Comparison of ENCODE assay signal across 9 mouse cellular contexts in the genomic region with DNA sequence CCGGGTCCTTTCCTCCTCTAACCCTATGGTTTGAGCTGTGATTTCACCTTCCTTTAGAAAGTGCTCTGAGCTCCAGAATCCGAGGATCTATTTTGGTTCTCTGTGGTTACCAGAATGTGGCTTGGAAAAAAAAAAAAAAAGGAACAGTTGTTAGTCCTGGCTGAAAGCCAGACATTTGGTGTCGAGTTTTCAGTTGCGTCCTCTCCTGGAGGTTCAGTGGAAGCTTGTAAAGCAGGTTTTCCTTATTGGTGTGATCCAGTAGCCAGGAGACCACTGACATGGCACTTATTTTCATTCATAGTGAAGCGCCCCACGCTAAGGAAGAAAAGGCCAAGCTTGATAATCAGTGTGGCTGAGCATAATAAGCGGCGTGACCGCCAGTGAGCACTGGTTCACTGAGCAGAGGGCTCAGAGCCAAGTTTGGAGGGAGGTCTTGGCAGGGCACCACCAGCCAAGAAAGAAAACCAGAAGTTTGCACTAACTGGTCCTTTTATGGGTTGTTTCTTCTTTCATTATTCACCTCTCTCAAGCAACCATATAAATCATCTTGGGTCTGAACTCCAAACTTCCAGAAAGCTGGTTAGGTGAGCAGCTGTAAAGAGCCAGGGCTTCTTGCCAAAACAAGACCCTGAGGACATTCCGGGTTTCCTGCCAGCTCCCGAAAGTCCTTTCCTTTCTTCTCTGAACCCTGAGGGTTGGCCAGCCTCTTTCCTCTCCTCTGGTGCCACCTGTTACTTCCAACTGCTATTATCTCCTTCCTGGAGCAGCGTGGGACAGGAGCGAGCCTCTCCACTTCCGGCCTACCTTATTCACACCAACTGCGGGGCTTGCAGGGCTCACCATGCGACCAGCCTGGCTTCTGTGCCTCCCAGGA.
DNase-seq lines count a peak whose midpoint lies in the region; ATAC-seq and TF ChIP-seq lines count a peak whose summit lies in the region.
"Had no signal": no experiment of that assay in that cellular context is flagged by ENCODE, and none has a peak within 500 bp of the region (broad histone marks: within the 10 kb centered on the region; RNA-seq: fewer than 3 reads in every experiment).

No protein-coding gene starts in this region.

- TF ChIP-seq POLR2A in myocyte (IDR thresholded peaks at IDR 0.05; ENCODE audit: insufficient read length, low read depth) = no peak

- intact Hi-C loops in left cerebral cortex, postnatal 14 days (cut with DNase I) = no loop called here

- peak overlapping the region; percentile 40 for H3K4me2 ChIP-seq in embryonic facial prominence, embryonic 14.5 days (ENCODE audit: low read depth, low read length)
- H3K4me2 ChIP-seq in myocyte (ENCODE audit: low read depth) = peak overlapping the region; percentile 95

- no peaks in the 10 kb centered on the region for H3K27me3 ChIP-seq in embryonic facial prominence, embryonic 14.5 days (replicated peaks; ENCODE audit: control insufficient read depth, insufficient read depth, low read length)
- no peaks in the 10 kb centered on the region for H3K27me3 ChIP-seq in myocyte (ENCODE audit: control insufficient read depth, insufficient read depth, insufficient read length)

- 26% methylated on average over 16 of the region's 16 CpGs for WGBS in embryonic facial prominence, embryonic 14.5 days

- no peaks in the 10 kb centered on the region for H3K9me3 ChIP-seq in embryonic facial prominence, embryonic 14.5 days (ENCODE audit: control insufficient read depth, low read length)

- ATAC-seq in embryonic facial prominence, embryonic 14.5 days (ENCODE audit: low read depth) = peak; percentile 87

- peak; percentile 48 to 84 for DNase-seq in adrenal gland, adult (ENCODE audit: inconsistent age in 2 of 2, low spot score in 1 of 2)
- no peak for DNase-seq in adrenal gland, postnatal 4 days (ENCODE audit: low spot score in 2 of 2)
- peak; percentile 92 for DNase-seq in embryonic facial prominence, embryonic 14.5 days (ENCODE audit: low spot score)
- DNase-seq in heart, adult 8-10 months (ENCODE audit: low spot score) = peak; percentile 52
- peak; percentile 89 for DNase-seq in kidney, adult 18-20 months
- peak; percentile 52 to 72 for DNase-seq in left cerebral cortex, postnatal 14 days (ENCODE audit: low spot score in 2 of 2)
- DNase-seq in urinary bladder, postnatal 4 days (ENCODE audit: low spot score in 2 of 2) = peak; percentile 31 to 68

- H3ac ChIP-seq in myocyte (ENCODE audit: control insufficient read depth, insufficient read length) = no peak overlapping the region

- H3K9ac ChIP-seq in embryonic facial prominence, embryonic 14.5 days (ENCODE audit: low read depth, low read length) = 0 out of 2 replicates have a peak overlapping the region, but pooled peaks have one; percentile 9
- H3K9ac ChIP-seq: liver, embryonic 14.5 days had no signal

- peaks cover 13% of the 10 kb centered on the region for H3K4me1 ChIP-seq in embryonic facial prominence, embryonic 14.5 days (ENCODE audit: control insufficient read depth, insufficient read depth, low read length)

- peak overlapping the region; percentile 63 for H3K27ac ChIP-seq in embryonic facial prominence, embryonic 14.5 days (replicated peaks; ENCODE audit: low read depth, low read length)
- H3K27ac ChIP-seq: liver, embryonic 14.5 days had no signal

- no peaks in the 10 kb centered on the region for H3K79me2 ChIP-seq in myocyte (ENCODE audit: control insufficient read depth, insufficient read depth)

- H3K36me3 ChIP-seq in embryonic facial prominence, embryonic 14.5 days (ENCODE audit: control insufficient read depth, insufficient read depth, low read length) = no peaks in the 10 kb centered on the region
- H3K36me3 ChIP-seq in myocyte (ENCODE audit: control insufficient read depth, insufficient read depth) = no peaks in the 10 kb centered on the region

- no peak overlapping the region for H3K4me3 ChIP-seq in embryonic facial prominence, embryonic 14.5 days (ENCODE audit: low read depth, low read length)
- peak overlapping the region; percentile 3 for H3K4me3 ChIP-seq in myocyte

TF ChIP-seq in myocyte, 11 proteins besides CTCF, POLR2A, EP300 and RAD21:
- no peak for TF ChIP-seq REST (IDR thresholded peaks at IDR 0.05; ENCODE audit: insufficient read depth, insufficient read length)
- TF ChIP-seq CEBPB (IDR thresholded peaks at IDR 0.05; ENCODE audit: insufficient read depth, poor library complexity, severe bottlenecking) = no peak
- peak; percentile 58 for TF ChIP-seq TCF12 (IDR thresholded peaks at IDR 0.05; ENCODE audit: insufficient read depth, poor library complexity, severe bottlenecking)
- TF ChIP-seq POLR2AphosphoS2 (IDR thresholded peaks at IDR 0.05; ENCODE audit: insufficient read length, low read depth) = no peak
- no peak for TF ChIP-seq SRF (IDR thresholded peaks at IDR 0.05; ENCODE audit: control insufficient read depth, insufficient read length, low read depth)
- TF ChIP-seq TCF3 (IDR thresholded peaks at IDR 0.05; ENCODE audit: insufficient read length, low read depth) = no peak
- no peak for TF ChIP-seq MAX (IDR thresholded peaks at IDR 0.05; ENCODE audit: low read depth)
- no peak for TF ChIP-seq USF1 (IDR thresholded peaks at IDR 0.05; ENCODE audit: low read depth)
- TF ChIP-seq MYOD1 (IDR thresholded peaks at IDR 0.05; ENCODE audit: control insufficient read depth in 1 of 3, insufficient read length in 2 of 3, low read depth in 2 of 3) = peak in 2 of 3 experiments; percentile 66 to 82
- peak; percentile 52 to 82 (median 79) for TF ChIP-seq MYOG (IDR thresholded peaks at IDR 0.05; ENCODE audit: control insufficient read depth in 1 of 3, insufficient read depth in 1 of 3, insufficient read length in 2 of 3, low read depth in 2 of 3)
- no peak for TF ChIP-seq E2F4 (IDR thresholded peaks at IDR 0.05; ENCODE audit: insufficient read depth)

Comparison
In these comparisons a context has a peak if more than half of its experiments do, and no peak if none do; other contexts are left out.
1. DNase-seq: peak in adrenal gland, adult (2 of 2), embryonic facial prominence, embryonic 14.5 days (single experiment), heart, adult 8-10 months (single experiment), kidney, adult 18-20 months (single experiment), left cerebral cortex, postnatal 14 days (2 of 2) and urinary bladder, postnatal 4 days (2 of 2); none in adrenal gland, postnatal 4 days (0 of 2).